Mouse (Mus musculus) hindlimb bud, embryonic 11.5 days (tissue): ENCODE data around the gene Adprh.

Experiments
- DNase-seq: peaks from one replicate; pipeline ENCODE4 v3.0.0-alpha.2; 2012; ENCODE audit warnings: low read depth, low spot score; ENCODE audit errors: extremely low spot score

Adprh gene

DNA sequence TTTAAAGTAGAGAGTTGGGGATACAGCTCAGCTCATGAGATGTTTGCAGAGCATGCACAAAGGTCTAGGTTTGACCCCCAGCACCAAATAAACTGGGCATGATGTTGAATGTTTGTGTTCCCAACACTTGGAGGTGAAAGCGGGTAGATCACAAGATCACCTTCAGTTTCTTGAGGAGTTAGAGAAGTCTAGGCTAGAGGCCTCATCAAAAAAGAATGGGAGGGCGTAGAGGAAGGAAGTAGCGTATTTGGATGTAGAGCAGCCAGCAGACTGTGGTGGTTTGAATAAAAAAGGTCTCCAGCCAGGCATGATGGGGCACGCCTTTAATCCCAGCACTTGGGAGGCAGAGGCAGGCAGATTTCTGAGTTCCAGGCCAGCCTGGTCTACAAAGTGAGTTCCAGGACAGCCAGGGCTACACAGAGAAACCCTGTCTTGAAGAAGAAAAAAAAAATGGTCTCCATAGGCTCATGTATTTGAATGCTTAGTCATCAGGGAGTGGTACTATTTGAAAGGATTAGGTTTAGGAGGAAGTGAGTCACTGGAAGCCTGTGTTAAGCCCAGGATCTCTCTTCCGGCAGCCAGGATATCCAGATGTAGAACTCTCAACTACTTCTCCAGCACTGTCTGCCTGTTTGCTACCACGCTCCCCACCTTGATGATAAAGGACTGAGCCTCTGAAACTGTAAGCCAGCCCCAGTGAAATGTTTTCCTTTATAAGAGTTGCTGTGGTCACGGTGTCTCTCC, 8.6 kb downstream of the Adprh start:
- no peak for DNase-seq

DNA sequence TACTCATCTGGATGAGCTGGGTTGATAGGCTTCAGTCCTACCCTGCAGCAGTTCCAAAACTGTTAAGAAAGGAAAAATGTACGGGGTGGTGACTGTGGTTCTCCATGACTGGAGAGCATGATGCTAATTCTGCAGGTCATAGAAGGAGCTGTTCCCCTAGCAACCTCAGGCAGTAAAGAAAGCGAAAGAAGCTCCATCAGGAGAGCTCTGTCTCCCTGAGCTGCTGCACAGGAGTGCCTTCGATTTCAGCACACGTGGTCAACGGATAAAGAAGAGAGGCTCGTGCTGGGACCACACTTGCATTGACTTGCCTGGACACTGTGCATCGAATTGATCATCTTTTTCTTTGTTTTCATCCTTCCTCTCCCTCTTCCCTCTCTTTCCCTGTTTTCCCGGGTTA, 10.3 kb downstream of the Adprh start:
- DNase-seq: no peak

DNA sequence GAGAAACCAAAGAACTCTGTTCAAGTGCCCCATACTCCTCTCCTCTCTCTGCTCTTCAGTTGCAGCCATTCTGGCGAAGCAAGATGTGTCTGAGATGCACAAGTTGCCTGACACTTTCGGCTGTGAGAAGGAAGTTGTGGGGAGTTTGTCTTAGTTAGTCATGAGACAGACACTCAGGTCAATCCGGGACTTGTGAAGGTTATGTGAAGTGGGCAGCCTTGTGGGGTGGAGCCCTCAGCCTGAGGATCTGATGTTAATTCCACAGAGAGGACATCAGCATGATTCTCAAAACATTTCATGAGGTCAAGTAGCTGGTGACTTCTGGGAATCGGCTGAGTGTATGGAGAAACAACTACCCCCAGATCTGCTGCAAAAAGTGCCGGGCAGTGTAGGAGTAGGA, 10.9 kb downstream of the Adprh start:
- DNase-seq: no peak

- no peak for DNase-seq
Measured at GRCm38 (mm10) chr16:38440403-38440802, 12.1 kb downstream of the Adprh start.

DNA sequence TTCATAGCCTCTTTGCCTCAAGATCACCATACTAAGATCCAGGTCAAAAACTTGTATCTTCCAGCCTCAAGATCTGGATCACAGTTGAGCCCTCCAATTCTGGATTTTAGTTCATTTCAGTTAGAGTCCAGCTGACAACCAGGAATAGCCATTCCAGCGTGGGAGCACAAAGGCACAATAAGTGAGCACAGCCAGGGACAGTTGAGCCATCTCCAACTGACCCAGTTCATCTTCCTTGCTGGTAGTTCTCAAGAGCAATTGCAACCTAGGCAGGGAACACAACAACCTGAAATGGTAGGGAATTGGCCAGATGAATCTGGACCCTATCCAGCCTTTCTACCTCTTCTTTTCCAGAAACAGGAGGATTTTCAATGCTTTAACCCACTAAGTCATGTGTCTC, 13.3 kb downstream of the Adprh start:
- DNase-seq: no peak

GRCm38 (mm10) chr16:38434295-38434795, 18.2 kb downstream of the Adprh start:
- DNase-seq: no peak

DNA sequence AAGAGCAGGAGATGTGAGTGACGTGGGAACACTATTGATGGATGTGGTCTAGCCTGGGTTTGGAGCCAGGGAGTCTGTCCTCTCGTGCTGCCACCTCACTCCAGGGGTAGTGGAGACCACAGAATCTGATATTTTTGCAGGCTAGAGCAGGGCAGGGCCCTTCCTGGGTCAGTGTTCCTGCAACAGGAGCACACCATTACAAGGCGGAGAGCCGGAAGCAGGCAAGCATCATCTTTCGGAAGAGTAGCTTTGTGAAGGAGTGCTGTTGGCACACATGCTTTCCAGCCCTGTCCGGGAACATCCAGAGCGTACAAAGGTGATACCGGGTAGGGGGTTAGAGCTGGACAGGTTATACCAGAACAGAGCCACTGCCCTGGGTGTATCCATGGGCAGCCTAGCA, 19.0 kb downstream of the Adprh start:
- no peak for DNase-seq

DNA sequence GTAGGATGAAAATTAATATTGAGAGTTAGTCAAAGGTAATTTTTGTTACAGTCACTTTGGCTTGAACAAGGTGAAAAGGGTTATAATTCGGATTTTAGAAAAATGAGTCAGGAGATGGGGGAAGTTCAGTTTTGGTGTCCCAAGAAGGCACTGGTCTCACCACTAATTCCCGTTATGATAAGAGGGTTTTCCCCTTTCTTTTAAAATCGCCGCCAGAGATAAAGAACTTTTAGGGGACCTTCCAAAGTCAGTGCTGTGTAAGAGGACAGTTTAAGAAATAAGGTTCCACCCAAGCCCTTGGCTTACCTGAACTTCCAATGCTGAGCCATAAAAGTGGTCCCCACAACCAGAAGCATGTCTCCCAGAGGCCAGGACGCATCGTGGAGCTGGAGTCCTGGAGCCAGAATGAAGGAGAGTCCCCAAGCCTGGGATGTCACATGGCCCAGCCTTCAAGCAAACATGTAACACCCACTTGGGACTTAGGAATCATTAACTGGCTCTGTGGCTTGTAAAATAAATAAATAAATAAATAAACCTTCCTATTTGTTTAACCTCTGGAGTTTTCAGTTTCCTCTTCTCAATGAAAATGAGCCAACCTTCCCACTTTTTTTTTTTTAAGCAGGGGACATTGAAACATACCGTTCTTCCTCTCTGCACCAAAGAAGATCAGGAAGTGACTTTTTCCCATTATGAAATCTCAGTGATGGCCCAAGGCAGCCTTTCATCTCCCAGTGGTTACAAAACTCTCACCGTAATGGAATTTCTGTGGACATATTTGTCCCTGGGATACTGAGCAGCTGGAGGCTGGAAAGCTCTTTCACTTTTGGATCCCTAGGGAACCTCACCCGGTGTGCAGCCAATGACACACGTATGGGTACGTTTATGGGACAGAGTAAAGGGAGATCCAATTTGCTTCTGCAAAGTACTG, 19.7 kb downstream of the Adprh start, which contains the start of gene Pla1a:
TSS of gene Pla1a (minus strand) at position 648 of the 928 bp plus-strand sequence.
- no peak for DNase-seq

DNA sequence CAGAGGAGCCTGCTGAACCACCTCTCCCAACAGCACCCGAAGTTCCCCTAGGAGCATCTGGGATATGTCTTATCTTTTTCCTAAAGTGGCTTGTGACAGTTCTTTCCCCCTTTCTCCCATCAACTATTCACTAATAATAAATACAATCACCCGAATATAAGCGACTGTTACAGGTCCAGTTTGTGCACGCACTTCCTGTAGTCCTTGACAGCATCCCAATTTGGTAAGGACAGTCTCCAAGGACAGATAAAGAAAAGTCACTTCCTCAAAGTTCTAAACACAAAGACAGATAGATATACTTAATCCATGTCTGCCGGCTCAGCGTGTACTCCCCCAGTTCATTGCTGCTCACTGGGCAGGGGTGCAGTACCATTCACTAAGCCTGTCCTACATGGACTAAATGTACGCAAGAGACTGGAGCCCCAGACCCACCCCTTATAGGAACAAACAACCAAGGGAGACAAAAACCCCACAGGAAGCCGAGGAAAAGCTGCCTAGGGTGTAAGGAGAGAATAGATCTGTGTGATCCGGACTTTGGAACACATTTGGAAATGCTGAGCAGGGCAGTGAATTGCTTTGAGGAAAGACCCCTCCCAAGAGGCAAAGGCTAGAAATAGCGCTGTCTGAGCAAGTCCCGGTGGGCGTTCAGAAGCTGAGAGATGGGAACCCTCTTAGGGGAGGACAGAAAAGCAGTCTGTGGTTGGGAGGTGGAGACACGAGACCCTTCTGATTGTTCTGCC, 20.9 kb downstream of the Adprh start:
- no peak for DNase-seq

DNA sequence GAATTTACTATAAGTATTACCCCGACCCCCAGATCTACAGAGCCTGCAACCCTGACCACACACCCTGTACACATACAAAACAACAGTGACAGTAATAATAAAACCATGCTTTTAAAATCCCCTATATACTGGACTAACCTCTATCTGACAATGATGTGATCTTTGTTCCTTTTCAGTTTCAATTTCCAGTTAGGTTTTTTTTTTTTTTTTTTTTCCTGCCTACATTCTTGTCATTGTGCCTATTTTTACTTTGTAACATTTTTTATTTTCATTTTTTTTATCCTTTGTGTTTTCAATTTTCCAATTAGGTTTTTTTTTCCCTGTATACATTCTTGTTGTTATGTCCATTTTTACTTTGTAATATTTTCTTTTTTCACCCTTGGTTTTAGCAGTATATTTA, 26.7 kb downstream of the Adprh start:
- DNase-seq: no peak

DNA sequence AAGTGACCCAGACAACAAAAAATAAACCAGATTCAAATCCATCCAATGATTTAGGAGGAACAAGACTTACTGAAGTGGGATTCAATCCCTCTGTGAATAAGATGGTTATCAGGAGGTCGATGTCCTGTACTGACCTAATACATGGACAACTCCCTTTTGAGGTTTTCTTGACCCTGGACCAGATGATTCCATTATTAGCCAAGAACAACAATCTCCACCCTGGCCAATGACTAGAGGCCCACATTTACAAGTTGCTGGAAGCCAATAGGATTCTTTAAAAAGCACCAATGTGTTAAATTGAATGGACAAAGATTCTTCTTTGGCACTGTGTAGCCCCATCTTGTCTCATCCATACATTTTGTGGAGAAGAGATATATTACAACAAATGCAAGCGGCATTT, 27.1 kb downstream of the Adprh start:
- DNase-seq: no peak

- no peak for DNase-seq
Measured at GRCm38 (mm10) chr16:38414953-38415352, 37.5 kb downstream of the Adprh start.

DNA sequence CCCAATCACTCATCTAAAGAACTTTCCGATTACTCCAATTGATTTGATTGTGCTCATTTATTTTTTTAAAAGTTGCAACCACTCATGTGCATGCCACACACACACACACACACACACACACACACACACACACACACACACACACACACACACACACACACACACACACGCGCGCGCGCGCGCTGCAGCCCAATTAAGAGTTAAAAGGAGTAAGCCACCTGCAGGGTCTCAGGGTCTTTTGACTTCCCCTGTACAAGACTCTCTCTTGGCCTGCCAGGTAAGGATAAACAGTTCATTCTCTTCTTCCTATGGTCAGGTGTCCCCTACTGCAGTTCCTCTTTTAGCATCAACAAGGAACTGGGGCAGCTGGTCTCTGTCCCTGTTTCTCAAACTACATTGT, 44.1 kb downstream of the Adprh start:
- no peak for DNase-seq

DNA sequence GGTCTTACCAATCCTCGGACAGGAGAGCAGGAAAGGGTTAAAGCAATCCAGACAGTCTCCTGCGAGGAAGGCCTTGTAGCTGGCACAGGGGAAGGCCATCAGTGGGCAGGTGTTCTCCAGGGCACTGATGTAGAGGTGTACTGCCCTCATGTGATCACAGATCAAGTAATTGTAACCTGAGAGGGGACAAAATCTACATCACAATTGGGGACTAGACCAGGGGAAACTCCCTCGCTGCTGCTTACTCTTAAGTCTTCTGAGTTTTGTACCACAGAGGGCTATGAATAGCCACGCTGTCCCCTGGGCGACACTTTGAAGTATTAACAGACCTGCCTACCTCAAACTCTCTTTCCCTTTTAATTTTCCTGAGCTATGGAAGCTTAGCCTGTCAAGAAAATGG, 44.9 kb downstream of the Adprh start:
- DNase-seq: no peak

DNA sequence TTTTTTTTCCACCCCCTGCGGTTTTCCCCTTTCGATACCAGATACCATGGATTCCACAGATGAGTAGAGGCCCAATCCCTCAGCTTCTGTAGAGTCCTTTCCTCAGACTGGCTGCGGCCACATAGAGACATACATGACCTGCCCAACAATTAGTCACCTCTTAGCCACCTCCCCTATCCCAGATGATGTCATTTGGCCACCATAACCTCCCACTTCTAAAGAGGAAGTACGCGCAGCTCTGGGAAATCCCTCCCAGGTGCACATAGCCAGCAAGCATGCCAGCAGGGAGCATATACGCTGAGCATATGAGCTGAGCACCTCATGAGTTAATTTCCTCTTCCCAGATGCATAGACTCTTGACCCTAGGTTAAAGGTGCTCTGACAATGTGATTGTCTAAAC, 45.8 kb downstream of the Adprh start:
- no peak for DNase-seq

GRCm38 (mm10) chr16:38406293-38406692, 46.2 kb downstream of the Adprh start:
- no peak for DNase-seq

- no peak for DNase-seq
Measured at GRCm38 (mm10) chr16:38403639-38404038, 48.9 kb downstream of the Adprh start.

DNA sequence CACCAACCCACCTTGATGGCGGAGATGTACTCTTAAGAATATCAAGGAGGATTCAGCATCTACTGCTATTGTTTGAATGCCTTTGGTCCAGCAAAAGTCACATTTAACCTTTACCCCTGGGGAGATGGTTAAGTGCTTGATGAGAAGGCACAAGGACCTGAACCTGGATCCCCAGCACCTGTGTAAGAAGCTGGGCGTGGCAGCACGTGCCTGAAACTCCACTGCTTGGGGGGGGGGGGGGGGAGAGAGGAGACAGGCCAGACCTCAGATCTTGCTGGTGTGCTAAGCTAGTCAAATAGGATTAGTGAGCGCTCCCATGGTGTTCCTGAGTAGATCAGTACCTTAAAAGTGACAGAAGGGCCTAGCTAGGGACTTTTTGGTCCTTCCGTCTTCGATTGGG, 51.0 kb downstream of the Adprh start:
- no peak for DNase-seq

- no peak for DNase-seq
Measured at GRCm38 (mm10) chr16:38400311-38400960, 52.1 kb downstream of the Adprh start.

DNA sequence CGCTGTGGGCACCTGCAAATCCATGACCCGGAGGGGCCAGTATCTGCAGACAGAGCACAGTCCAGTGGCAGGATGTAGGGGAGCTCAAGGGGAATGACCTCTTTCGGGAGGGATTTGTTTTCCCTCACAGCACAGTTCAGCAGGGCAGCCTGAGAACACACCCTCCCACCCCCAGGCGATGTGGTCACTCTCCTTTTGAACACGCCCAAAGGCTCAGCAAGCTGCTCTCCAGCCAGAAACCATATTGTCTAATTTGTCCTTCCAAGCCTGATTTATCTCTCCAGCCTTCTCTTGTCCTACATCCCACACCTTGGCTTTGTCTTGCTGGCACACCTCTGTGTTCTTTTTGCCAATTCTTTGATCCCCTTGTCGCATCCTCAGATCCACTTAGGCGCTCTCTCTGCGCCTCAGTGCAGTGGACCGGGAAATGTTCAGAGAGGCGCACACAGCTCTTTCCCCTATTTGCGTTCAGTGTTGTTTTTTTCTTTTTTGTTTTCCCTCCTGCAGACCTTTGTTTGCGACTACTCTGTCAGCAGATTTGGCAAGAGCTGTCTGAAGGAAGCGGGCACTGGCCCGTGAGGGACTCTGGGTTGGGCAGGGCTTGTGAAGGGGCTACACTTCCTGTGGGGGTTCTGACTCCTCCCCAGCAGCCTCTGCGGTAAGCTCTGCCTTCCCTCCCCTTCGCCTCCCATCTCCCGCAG, 52.8 kb downstream of the Adprh start:
- no peak for DNase-seq
